Mouse (Mus musculus): ENCODE results near the gene Lhcgr. TPM values are rescaled to one million over a fixed set of nuclear protein-coding genes. Genes with fewer than 3 reads are reported as not detected.
A peak's percentile ranks its signal among the peaks of the same experiment; 100 is the strongest.
"Not testable (repeated sequence)": the region's sequence is repeated elsewhere in the genome, so short reads cannot be mapped to it uniquely, and the experiment has no call there.

Gene Lhcgr
- polyA plus RNA-seq (2015; fragmentation: Nextera tagmentation; extraction: Ambion mirVana) = 0.14 and 0.45 TPM in 2 replicates

DNA sequence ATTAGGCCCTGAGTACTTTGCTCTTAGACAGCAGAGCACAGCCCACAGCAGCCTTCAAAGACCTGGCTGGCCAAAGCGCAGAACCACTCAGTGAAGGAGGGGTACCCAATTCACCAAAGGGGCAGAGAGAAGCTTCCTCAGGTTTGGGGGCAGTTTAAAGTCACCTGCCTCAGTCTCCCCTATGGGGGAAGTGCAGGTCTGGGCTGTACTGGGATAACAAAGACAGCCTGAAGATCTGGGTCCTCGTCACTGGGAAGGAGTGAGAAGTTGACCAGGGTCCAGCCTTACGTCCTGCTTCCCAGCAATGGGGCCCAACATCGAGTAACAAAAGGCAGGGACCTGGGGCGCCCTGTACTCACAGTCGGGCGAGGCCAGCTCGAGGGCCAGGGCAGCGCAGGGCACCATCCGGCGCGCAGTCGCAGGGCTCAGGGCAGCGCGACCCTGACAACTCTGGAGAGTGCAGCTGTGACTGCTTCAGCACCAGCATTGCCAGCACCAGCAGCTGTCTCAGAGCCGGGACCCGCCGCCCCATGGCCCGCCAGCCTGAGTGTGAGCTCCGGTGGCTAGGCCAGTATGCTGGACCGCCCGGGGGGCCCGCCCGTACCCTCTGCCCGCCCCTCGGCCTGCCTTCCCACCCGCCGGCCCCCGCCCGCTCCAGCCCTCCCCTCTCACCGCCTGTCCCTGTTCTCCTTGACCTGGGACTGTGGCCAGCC is at the start of gene Lhcgr:
TSS of gene Lhcgr (minus strand) at position 551 of the 713 bp plus-strand sequence.
- Histone ChIP-seq H3K27me3 (ENCODE audit: insufficient read depth, low read length) (no peaks in the 10 kb centered on the region), H3K4me3 (ENCODE audit: low read length) (peak within 1 kb of the TSS; percentile 20), H3K9ac (replicated peaks; ENCODE audit: low read length) (peak within 1 kb of the TSS; percentile 38), H3K4me1 (ENCODE audit: insufficient read depth, low read length) (no peaks in the 10 kb centered on the region), H3K9me3 (ENCODE audit: low read length) (no peaks in the 10 kb centered on the region), H3K4me2 (replicated peaks; ENCODE audit: low read depth, low read length) (peak within 1 kb of the TSS; percentile 52), H3K27ac (ENCODE audit: low read length) (no peak within 1 kb of the TSS), H3K36me3 (ENCODE audit: insufficient read depth, low read length) (no peaks in the 10 kb centered on the region)
- peak; percentile 83 for ATAC-seq (ENCODE audit: low FRiP score, low TSS enrichment)
- WGBS = 23% methylated on average over 25 of the region's 31 CpGs

DNA sequence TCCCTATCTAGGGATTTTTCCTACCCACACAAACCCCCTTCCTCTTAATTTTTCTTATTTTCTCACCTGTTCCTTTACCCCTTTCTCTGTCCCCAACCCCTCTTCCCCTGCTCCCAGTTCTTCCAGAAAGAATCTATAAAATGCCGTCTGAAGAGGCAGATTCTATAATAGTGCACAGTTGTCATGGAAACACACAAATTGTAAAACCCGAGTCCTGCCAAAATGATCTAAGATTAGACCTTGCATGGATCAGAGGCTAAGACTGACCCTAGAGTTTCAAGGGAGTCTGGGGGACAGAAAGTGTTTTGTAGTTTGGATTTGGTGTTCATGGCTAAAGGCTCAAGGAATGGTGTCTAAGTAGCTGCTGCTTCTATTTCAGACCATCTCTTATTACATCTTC is 25.8 kb upstream of the Lhcgr start:
- WGBS = 46% methylated on average over 2 of the region's 2 CpGs

DNA sequence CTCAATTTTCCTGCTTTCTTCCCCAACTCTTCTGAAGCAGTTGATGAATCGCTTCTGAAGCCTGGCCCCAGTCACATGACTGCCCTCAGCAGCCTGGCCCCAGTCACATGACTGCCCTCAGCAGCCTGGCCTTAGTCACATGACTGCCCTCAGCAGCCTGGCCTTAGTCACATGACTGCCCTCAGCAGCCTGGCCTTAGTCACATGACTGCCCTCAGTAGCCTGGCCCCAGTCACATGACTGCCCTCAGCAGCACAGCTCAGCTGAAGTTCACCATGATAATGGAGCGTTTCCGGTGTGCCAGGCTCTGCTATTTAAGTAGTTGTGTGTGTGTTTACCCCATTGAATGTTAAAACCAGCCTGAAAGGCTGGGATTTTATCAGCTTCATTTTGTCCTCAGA is 21.2 kb upstream of the Lhcgr start:
- not testable (repeated sequence) for H3K4me1 ChIP-seq (ENCODE audit: insufficient read depth, low read length); H3K36me3 ChIP-seq (ENCODE audit: insufficient read depth, low read length); H3K27me3 ChIP-seq (ENCODE audit: insufficient read depth, low read length); H3K9me3 ChIP-seq (ENCODE audit: low read length); H3K9ac ChIP-seq (replicated peaks; ENCODE audit: low read length); H3K4me2 ChIP-seq (replicated peaks; ENCODE audit: low read depth, low read length); H3K27ac ChIP-seq (ENCODE audit: low read length); ATAC-seq (ENCODE audit: low FRiP score, low TSS enrichment); H3K4me3 ChIP-seq (ENCODE audit: low read length)
- WGBS = 89% methylated on average over 3 of the region's 3 CpGs

More for the DNA sequence above, 25.8 kb upstream of the Lhcgr start:
- Histone ChIP-seq H3K27ac (ENCODE audit: low read length) (no peak overlapping the region), H3K36me3 (ENCODE audit: insufficient read depth, low read length) (no peaks in the 10 kb centered on the region), H3K27me3 (ENCODE audit: insufficient read depth, low read length) (no peaks in the 10 kb centered on the region), H3K4me3 (ENCODE audit: low read length) (no peak overlapping the region), H3K9ac (replicated peaks; ENCODE audit: low read length) (no peak overlapping the region), H3K4me2 (replicated peaks; ENCODE audit: low read depth, low read length) (no peak overlapping the region), H3K4me1 (ENCODE audit: insufficient read depth, low read length) (no peaks in the 10 kb centered on the region), H3K9me3 (ENCODE audit: low read length) (no peaks in the 10 kb centered on the region)
- no peak for ATAC-seq (ENCODE audit: low FRiP score, low TSS enrichment)

DNA sequence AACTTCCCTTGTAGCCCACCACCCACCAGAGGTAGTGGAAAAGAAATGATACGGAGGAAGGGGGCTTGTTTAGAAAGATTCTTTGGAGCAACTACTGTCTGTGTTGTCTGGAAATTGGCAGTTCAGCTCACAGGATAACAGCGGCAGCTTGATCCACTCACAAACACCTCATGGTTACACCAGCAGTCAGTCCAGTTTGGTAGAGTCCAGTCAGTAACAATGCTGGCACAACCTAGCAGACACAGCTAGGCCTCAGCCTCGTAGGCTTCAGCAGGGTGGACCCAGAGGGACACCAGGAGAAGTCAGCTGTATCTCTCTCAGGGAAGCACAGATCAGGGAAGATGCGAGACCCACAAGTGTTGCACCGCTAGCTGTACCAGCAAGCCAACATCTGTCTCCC is 19.0 kb upstream of the Lhcgr start:
- H3K4me1 ChIP-seq (ENCODE audit: insufficient read depth, low read length) = no peaks in the 10 kb centered on the region
- no peaks in the 10 kb centered on the region for H3K9me3 ChIP-seq (ENCODE audit: low read length)
- WGBS = 90% methylated on average over 5 of the region's 5 CpGs
- no peaks in the 10 kb centered on the region for H3K27me3 ChIP-seq (ENCODE audit: insufficient read depth, low read length)
- no peak for ATAC-seq (ENCODE audit: low FRiP score, low TSS enrichment)
- H3K4me3 ChIP-seq (ENCODE audit: low read length) = no peak overlapping the region
- no peak overlapping the region for H3K27ac ChIP-seq (ENCODE audit: low read length)
- H3K4me2 ChIP-seq (replicated peaks; ENCODE audit: low read depth, low read length) = no peak overlapping the region
- H3K9ac ChIP-seq (replicated peaks; ENCODE audit: low read length) = no peak overlapping the region
- no peaks in the 10 kb centered on the region for H3K36me3 ChIP-seq (ENCODE audit: insufficient read depth, low read length)

DNA sequence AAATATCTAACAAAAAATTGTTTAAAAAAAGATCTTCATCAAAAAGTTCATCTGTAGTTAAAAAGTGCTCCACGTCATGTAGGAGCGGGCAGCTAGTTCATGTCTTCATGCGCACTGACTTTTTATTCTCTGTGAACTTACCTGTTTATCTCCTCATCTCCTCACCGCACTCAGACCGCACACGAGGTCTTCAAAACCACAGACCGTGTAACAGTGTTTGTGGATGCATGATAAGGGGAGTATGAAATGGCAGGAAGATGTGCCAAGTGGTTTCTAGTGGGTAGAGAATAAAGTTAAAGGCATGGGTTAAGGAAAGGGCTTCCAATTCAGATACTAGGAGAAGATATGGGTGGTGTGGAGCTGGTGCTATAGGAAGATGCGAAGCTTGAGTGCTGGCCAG is 14.6 kb upstream of the Lhcgr start:
- H3K4me1 ChIP-seq (ENCODE audit: insufficient read depth, low read length) = no peaks in the 10 kb centered on the region
- no peaks in the 10 kb centered on the region for H3K9me3 ChIP-seq (ENCODE audit: low read length)
- H3K27me3 ChIP-seq (ENCODE audit: insufficient read depth, low read length) = no peaks in the 10 kb centered on the region
- H3K9ac ChIP-seq (replicated peaks; ENCODE audit: low read length) = no peak overlapping the region
- no peak overlapping the region for H3K4me3 ChIP-seq (ENCODE audit: low read length)
- ATAC-seq (ENCODE audit: low FRiP score, low TSS enrichment) = no peak
- no peak overlapping the region for H3K4me2 ChIP-seq (replicated peaks; ENCODE audit: low read depth, low read length)
- H3K27ac ChIP-seq (ENCODE audit: low read length) = no peak overlapping the region
- 86% methylated on average over 8 of the region's 8 CpGs for WGBS
- no peaks in the 10 kb centered on the region for H3K36me3 ChIP-seq (ENCODE audit: insufficient read depth, low read length)

DNA sequence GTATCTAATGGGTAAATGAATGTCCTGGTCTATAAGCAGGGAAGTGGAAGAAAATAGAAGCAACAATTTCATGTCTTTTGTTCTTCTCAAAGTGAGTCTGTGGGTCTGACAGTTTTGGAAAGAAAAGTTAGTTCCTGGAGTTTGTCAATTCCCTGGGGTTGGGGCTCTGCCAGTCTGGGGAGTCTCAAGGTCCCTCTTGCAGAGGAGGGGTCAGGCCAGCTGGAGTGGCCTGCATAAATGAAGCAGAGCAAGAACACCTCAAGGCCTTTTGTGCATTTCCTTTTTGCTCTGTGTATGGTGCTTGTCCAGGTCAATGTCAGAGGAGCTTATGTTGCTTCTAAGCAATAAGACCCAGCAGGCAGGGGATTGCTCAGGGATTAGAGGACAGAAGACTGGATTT is 11.7 kb upstream of the Lhcgr start:
- H3K9ac ChIP-seq (replicated peaks; ENCODE audit: low read length) = no peak overlapping the region
- no peaks in the 10 kb centered on the region for H3K4me1 ChIP-seq (ENCODE audit: insufficient read depth, low read length)
- no peaks in the 10 kb centered on the region for H3K27me3 ChIP-seq (ENCODE audit: insufficient read depth, low read length)
- no peaks in the 10 kb centered on the region for H3K9me3 ChIP-seq (ENCODE audit: low read length)
- H3K27ac ChIP-seq (ENCODE audit: low read length) = no peak overlapping the region
- H3K4me2 ChIP-seq (replicated peaks; ENCODE audit: low read depth, low read length) = no peak overlapping the region
- no peak for ATAC-seq (ENCODE audit: low FRiP score, low TSS enrichment)
- H3K36me3 ChIP-seq (ENCODE audit: insufficient read depth, low read length) = no peaks in the 10 kb centered on the region
- H3K4me3 ChIP-seq (ENCODE audit: low read length) = no peak overlapping the region

DNA sequence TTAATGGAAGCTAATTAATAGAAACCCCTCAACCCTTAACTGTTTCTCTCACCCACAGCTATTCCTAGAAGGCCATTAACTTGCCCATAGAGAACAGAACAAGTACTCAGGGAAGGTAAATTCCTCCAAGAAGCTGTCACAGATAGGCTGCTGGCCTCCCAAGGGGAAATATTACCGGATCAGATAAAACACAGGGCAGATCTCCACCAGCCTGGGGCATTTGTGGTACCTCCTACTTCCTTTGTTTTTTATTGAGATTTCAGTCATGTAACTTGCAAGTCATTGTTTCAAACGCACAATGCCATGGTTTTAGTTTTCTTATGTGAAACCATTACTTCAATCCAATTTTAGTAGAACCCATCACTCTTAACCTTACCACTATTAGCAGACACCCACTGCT is 1.1 kb downstream of the Lhcgr start:
- Histone ChIP-seq H3K9me3 (ENCODE audit: low read length) (no peaks in the 10 kb centered on the region), H3K4me2 (replicated peaks; ENCODE audit: low read depth, low read length) (no peak overlapping the region), H3K27ac (ENCODE audit: low read length) (no peak overlapping the region), H3K4me1 (ENCODE audit: insufficient read depth, low read length) (no peaks in the 10 kb centered on the region), H3K9ac (replicated peaks; ENCODE audit: low read length) (no peak overlapping the region), H3K36me3 (ENCODE audit: insufficient read depth, low read length) (no peaks in the 10 kb centered on the region), H3K4me3 (ENCODE audit: low read length) (no peak overlapping the region), H3K27me3 (ENCODE audit: insufficient read depth, low read length) (no peaks in the 10 kb centered on the region)
- no peak for ATAC-seq (ENCODE audit: low FRiP score, low TSS enrichment)
- WGBS = 63% methylated on average over 2 of the region's 2 CpGs

DNA sequence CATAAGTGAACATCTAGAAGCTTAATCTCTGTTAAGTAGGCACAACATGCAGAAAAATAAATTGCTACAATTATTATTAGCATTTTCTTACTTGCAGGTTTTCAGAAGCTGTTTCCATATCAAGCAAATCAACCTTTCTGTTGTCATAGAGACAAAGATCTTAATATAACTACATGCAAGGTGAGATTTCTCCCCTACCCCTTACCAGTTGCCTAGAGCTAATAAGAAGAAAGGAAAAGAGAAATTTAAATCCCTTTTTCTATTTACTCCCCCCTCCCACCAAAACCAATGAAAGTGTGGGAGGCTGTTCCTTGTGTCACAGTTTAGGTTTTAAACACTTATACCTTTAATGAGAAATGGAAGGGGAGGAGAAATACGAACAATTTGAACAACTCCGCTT is 3.4 kb downstream of the Lhcgr start:
- ATAC-seq (ENCODE audit: low FRiP score, low TSS enrichment) = no peak
- Histone ChIP-seq H3K9ac (replicated peaks; ENCODE audit: low read length) (no peak overlapping the region), H3K4me1 (ENCODE audit: insufficient read depth, low read length) (no peaks in the 10 kb centered on the region), H3K27ac (ENCODE audit: low read length) (no peak overlapping the region), H3K9me3 (ENCODE audit: low read length) (no peaks in the 10 kb centered on the region), H3K4me3 (ENCODE audit: low read length) (no peak overlapping the region), H3K27me3 (ENCODE audit: insufficient read depth, low read length) (no peaks in the 10 kb centered on the region), H3K36me3 (ENCODE audit: insufficient read depth, low read length) (no peaks in the 10 kb centered on the region), H3K4me2 (replicated peaks; ENCODE audit: low read depth, low read length) (no peak overlapping the region)
- 88% methylated on average over 2 of the region's 2 CpGs for WGBS

DNA sequence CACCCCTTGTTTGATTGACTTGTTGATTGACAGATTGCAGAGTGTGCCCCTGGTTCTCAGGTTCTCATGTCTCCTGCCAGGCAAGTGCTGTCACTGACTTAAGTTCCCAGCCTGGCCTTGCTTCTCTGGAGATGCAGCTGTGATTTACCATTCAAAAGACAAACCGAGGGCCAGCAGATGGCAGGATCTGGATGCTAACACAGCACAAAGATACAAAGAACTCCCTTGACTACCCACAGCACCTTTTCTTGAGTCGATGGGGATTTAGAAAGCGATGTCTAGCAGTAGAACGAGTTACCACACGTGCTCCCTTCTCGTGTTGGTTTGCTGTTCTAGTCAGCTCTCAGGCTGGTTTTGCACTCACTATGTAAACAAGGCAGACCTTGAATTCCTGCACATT is 4.9 kb downstream of the Lhcgr start:
- ATAC-seq (ENCODE audit: low FRiP score, low TSS enrichment) = no peak

DNA sequence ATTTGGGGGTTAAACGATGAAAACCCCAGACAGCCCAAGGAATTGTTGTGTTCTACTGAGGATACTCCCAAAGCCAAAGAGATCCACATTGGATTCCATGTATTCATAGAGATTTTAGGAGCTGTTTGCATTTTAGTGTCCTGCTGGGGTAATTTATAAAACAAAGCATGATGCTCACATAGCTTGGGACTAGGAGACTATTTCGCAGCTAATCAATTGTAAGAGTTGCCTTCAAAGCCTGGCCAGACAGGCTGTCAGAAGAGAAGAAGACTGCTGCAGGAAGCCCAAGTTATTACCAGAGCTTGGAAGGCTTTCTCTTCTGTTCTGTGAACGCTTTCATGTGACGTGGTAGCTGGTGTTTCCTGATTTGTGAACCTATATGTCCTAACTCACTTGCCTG is 5.4 kb downstream of the Lhcgr start:
- Histone ChIP-seq H3K4me1 (ENCODE audit: insufficient read depth, low read length) (no peaks in the 10 kb centered on the region), H3K4me2 (replicated peaks; ENCODE audit: low read depth, low read length) (no peak overlapping the region), H3K27ac (ENCODE audit: low read length) (no peak overlapping the region), H3K9me3 (ENCODE audit: low read length) (no peaks in the 10 kb centered on the region), H3K9ac (replicated peaks; ENCODE audit: low read length) (no peak overlapping the region), H3K36me3 (ENCODE audit: insufficient read depth, low read length) (no peaks in the 10 kb centered on the region), H3K27me3 (ENCODE audit: insufficient read depth, low read length) (no peaks in the 10 kb centered on the region), H3K4me3 (ENCODE audit: low read length) (no peak overlapping the region)
- no peak for ATAC-seq (ENCODE audit: low FRiP score, low TSS enrichment)
- WGBS = 87% methylated on average over 4 of the region's 4 CpGs

More for the DNA sequence above, 4.9 kb downstream of the Lhcgr start:
- no peaks in the 10 kb centered on the region for H3K27me3 ChIP-seq (ENCODE audit: insufficient read depth, low read length)
- no peak overlapping the region for H3K4me3 ChIP-seq (ENCODE audit: low read length)
- H3K4me1 ChIP-seq (ENCODE audit: insufficient read depth, low read length) = no peaks in the 10 kb centered on the region
- no peaks in the 10 kb centered on the region for H3K36me3 ChIP-seq (ENCODE audit: insufficient read depth, low read length)
- H3K27ac ChIP-seq (ENCODE audit: low read length) = no peak overlapping the region
- H3K9ac ChIP-seq (replicated peaks; ENCODE audit: low read length) = no peak overlapping the region
- H3K4me2 ChIP-seq (replicated peaks; ENCODE audit: low read depth, low read length) = no peak overlapping the region
- 62% methylated on average over 6 of the region's 6 CpGs for WGBS
- no peaks in the 10 kb centered on the region for H3K9me3 ChIP-seq (ENCODE audit: low read length)
